Mouse (Mus musculus): ENCODE results near the gene Cog2. TPM values are rescaled to one million over a fixed set of nuclear protein-coding genes. Genes with fewer than 3 reads are reported as not detected.

Cog2 gene
- polyA plus RNA-seq (2012; rRNA removed): 27.0 and 29.0 TPM in 2 replicates

DNA sequence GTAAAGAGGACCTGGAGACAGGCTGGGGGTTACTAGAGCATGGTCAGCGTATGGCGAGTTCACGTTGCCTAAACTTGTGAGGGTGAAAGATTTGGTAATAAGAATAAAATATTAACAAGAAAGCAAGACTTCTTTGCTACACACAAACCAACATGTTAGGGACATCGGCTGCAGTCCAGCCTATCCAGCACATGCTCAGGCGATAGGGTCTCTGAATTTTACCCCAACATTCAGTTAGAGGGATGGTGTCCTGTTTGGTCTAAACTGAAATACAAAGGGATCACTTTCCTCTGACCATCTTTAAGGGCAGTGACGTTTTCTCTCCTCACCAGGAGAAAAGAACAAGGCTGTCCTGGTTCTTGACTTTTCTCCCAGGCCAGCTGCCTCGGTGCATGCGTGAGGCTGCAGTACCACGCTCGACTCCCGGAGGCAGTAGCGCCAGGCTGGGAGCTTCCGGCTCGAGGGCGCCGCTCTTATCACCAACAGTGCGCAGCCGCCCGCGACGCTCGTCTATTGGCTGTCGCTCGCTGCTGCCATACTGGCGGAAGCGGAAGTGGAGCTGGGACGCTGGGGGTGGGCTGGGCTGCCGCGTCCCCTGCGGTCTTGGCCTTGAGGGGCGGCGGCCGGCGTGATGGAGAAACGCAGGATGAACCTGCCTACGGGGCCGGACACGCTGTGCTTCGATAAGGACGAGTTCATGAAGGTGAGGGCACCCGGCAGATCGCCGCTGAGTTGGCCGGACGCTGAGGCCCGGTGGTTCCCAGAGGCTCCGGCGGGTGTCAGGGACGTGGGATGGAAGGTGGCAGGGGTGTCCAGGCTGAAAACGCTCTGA lies at the start of gene Cog2:
Cog2 (plus strand) TSS at position 519 of the 832 bp plus-strand sequence.
- H3K4me1 ChIP-seq (ENCODE audit: control insufficient read depth, insufficient read depth, low read length): peaks cover 21% of the 10 kb centered on the region
- H3K27ac ChIP-seq (ENCODE audit: insufficient read depth, low read length): no peak within 1 kb of the TSS
- TF ChIP-seq CTCF (IDR thresholded peaks at IDR 0.05; ENCODE audit: extremely low read depth, insufficient read depth, low read length) (peak; percentile 66), POLR2A (IDR thresholded peaks at IDR 0.05; ENCODE audit: extremely low read depth, insufficient read depth, low read length) (peak; percentile 38; the same call in 1 of the 2 replicates)
- H3K4me3 ChIP-seq (ENCODE audit: insufficient read depth, low read length): peak within 1 kb of the TSS; percentile 89

DNA sequence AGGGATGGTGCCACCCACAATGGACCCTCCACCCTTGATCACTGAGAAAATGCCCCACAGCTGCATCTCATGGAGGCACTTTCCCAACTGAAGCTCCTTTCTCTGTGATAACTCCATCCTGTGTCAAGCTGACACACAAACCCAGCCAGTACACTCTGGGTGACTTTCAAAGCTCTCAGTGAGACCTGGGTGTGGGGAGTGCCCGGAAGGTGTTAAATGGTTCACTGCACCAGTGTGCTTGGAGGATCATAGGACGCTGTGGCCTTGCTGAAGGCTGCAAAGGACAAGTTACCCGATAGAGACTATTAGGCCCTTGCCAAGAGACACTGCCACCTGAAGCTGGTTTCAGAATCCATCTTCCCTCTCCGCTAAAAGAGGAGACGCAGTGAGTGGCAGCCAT lies 44.9 kb upstream of the Cog2 start:
- TF ChIP-seq CTCF (IDR thresholded peaks at IDR 0.05; ENCODE audit: extremely low read depth, insufficient read depth, low read length) (no peak), POLR2A (IDR thresholded peaks at IDR 0.05; ENCODE audit: extremely low read depth, insufficient read depth, low read length) (no peak)
- H3K4me1 ChIP-seq (ENCODE audit: control insufficient read depth, insufficient read depth, low read length): peaks cover 6% of the 10 kb centered on the region
- H3K4me3 ChIP-seq (ENCODE audit: insufficient read depth, low read length): no peak overlapping the region
- no peak overlapping the region for H3K27ac ChIP-seq (ENCODE audit: insufficient read depth, low read length)

DNA sequence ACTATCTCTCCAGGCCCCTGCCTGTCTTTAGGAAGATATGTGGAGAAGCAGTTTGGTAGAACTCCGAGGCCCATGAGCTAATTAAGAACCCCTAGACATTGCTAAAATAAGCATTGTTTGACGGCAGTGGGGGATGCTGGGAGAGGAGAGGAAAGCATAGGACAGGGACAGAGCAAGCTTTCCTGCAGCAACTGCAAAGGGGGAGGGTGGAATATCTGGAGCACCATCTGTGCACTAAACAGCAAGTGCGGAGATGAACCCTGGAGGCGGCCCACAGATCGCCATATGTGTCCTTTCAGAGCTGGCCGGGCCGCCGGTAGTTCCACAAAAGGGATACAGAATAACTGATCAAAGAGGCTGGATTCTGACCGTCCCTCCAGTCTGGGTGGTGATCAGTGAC lies 43.9 kb upstream of the Cog2 start:
- peak overlapping the region; percentile 61 for H3K27ac ChIP-seq (ENCODE audit: insufficient read depth, low read length)
- no peak overlapping the region for H3K4me3 ChIP-seq (ENCODE audit: insufficient read depth, low read length)
- TF ChIP-seq POLR2A (IDR thresholded peaks at IDR 0.05; ENCODE audit: extremely low read depth, insufficient read depth, low read length) (no peak), CTCF (IDR thresholded peaks at IDR 0.05; ENCODE audit: extremely low read depth, insufficient read depth, low read length) (no peak)
- peaks cover 6% of the 10 kb centered on the region for H3K4me1 ChIP-seq (ENCODE audit: control insufficient read depth, insufficient read depth, low read length)

DNA sequence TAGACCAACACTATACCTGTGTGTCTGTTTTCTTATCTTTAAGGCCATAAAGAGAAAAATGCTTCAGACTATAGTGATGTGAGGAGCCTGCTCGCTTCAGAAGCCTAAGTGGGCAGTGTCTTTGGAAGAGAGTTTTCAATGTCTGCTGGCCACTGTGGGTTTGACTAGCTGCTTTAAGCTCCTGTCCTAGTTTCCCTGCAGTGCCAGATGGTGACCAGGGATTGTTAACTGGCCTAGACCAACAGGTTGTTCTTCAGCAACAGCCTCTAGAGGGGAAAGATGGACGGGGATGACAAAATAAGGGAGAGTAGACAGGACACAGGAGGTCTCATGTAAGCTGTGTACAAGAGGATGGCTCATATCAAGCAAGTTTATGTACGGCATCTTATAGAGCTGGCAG lies 41.3 kb upstream of the Cog2 start:
- TF ChIP-seq POLR2A (IDR thresholded peaks at IDR 0.05; ENCODE audit: extremely low read depth, insufficient read depth, low read length) (no peak), CTCF (IDR thresholded peaks at IDR 0.05; ENCODE audit: extremely low read depth, insufficient read depth, low read length) (no peak)
- Histone ChIP-seq H3K4me3 (ENCODE audit: insufficient read depth, low read length) (no peak overlapping the region), H3K27ac (ENCODE audit: insufficient read depth, low read length) (no peak overlapping the region), H3K4me1 (ENCODE audit: control insufficient read depth, insufficient read depth, low read length) (peaks cover 6% of the 10 kb centered on the region)

DNA sequence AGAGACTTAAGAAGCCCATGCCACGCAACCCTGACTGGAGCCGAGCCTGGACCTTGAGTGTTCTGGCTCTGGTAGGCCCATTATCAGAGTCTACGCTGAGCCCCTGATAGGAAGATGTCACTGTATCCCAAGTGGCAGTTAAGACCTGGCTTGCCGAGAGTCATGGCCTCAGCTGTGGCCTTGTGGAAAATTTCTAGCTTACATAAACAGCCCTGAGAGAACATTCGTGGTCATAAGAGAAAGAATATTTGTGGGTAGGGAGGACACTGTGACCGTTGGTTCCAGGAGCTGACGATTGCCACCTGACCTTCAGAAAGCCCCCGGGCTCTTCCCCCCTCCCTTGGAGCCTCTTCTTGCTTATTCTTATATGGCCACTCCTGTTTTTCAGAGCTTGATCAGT lies 40.2 kb upstream of the Cog2 start:
- Histone ChIP-seq H3K4me1 (ENCODE audit: control insufficient read depth, insufficient read depth, low read length) (peaks cover 6% of the 10 kb centered on the region; the same call in 1 of the 2 replicates), H3K4me3 (ENCODE audit: insufficient read depth, low read length) (no peak overlapping the region), H3K27ac (ENCODE audit: insufficient read depth, low read length) (no peak overlapping the region)
- TF ChIP-seq POLR2A (IDR thresholded peaks at IDR 0.05; ENCODE audit: extremely low read depth, insufficient read depth, low read length) (no peak), CTCF (IDR thresholded peaks at IDR 0.05; ENCODE audit: extremely low read depth, insufficient read depth, low read length) (no peak)

DNA sequence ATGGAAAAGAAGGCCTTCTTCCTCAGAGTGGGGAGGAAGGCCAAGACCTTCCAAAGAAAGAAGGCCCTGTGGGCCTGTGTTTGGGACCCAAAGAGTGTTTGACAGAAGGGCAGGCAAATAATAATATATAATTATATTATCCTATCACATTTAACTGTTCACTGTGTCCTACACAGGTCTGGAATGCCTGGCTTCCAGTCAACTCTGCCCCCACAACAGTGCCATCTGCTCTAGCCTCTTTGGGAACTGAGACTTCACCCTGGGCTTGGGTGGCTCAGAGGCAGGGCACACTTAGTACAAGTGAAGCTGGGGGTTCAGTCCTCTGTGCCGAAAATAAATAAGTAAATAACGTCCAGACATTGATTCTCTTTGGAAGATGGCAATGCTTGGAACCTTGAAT lies 37.8 kb upstream of the Cog2 start:
- TF ChIP-seq CTCF (IDR thresholded peaks at IDR 0.05; ENCODE audit: extremely low read depth, insufficient read depth, low read length) (no peak), POLR2A (IDR thresholded peaks at IDR 0.05; ENCODE audit: extremely low read depth, insufficient read depth, low read length) (no peak)
- H3K4me1 ChIP-seq (ENCODE audit: control insufficient read depth, insufficient read depth, low read length): no peaks in the 10 kb centered on the region
- no peak overlapping the region for H3K27ac ChIP-seq (ENCODE audit: insufficient read depth, low read length)
- H3K4me3 ChIP-seq (ENCODE audit: insufficient read depth, low read length): no peak overlapping the region

DNA sequence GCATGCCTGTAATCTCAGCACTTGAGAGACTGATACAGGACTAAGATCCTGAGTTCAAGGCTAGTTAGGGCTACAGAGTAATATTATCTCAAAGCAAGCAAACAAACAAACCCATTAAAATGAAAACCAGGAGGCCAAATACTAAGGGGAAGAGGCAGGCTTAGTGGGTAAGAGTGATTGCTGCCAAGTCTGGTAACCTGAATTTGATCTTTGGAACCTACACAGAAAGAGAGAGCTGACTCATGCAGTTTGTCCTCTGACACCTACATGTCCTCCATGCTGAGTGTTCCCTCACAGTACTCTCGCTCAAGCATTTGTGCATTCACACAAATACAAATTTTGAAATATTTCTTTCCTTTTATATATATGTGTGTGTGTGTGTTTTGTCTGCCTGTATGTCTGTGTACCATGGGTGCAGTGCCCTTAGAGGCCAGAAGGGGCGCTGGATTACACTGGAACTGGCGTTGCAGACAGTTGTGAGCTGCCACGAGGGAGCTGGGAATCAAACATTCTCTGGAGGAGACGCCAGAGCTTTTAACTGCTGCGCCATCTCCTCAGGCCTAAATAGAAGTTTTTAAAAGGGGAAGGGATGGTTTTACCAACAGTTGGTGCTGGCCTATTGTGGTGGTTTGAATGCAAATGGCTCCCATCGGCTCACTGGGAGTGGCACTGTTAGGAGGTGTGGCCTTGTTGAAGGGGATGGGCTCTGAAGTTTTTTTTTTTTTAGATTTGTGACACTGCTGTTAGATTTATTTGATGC lies 37.0 kb upstream of the Cog2 start:
- no peak for TF ChIP-seq POLR2A (IDR thresholded peaks at IDR 0.05; ENCODE audit: extremely low read depth, insufficient read depth, low read length)
- TF ChIP-seq CTCF (IDR thresholded peaks at IDR 0.05; ENCODE audit: extremely low read depth, insufficient read depth, low read length): no peak
- Histone ChIP-seq H3K4me3 (ENCODE audit: insufficient read depth, low read length) (no peak overlapping the region), H3K27ac (ENCODE audit: insufficient read depth, low read length) (no peak overlapping the region), H3K4me1 (ENCODE audit: control insufficient read depth, insufficient read depth, low read length) (no peaks in the 10 kb centered on the region; the same call in 1 of the 2 replicates)

DNA sequence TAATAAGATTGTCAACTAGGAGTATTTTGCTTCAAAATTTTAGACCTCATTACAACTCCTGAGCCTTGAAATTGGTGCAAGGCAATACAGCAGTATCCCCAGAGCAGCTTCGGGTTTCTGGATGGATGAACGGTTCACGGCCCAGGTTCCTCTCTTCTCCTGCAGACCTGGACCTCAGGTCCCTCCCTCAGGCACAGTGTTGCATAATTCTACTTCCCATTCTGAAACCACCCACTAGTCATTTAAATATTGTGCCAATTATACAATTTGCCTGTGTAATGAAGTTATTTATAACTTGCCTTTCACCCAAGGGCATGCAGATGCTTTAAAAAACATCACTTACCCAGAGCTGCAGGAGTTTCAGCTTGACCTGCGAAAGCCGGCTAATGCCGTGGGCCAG lies 31.3 kb upstream of the Cog2 start:
- H3K27ac ChIP-seq (ENCODE audit: insufficient read depth, low read length): peak overlapping the region; percentile 65; the same call in 1 of the 2 replicates
- peaks cover 1% of the 10 kb centered on the region; the same call in 1 of the 2 replicates for H3K4me1 ChIP-seq (ENCODE audit: control insufficient read depth, insufficient read depth, low read length)
- TF ChIP-seq CTCF (IDR thresholded peaks at IDR 0.05; ENCODE audit: extremely low read depth, insufficient read depth, low read length) (no peak), POLR2A (IDR thresholded peaks at IDR 0.05; ENCODE audit: extremely low read depth, insufficient read depth, low read length) (no peak)
- H3K4me3 ChIP-seq (ENCODE audit: insufficient read depth, low read length): no peak overlapping the region

DNA sequence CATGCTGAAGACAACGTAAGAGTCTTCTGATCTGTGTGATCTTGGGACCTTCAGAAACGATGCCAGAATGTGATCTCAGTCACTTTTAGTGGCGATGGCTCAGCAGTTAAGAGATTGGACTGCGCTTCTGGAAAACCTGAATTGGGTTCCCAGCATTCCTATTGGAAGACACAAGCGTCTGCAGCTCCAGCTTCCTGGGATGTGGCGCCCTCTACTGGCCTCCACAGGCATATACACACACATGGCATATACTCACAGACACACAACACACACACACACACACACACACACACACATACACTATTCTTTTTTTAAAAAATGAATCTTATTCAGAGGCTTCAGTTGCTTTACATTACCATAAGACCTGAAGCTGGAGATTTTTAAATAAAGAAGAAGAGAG lies 30.8 kb upstream of the Cog2 start:
- Histone ChIP-seq H3K4me3 (ENCODE audit: insufficient read depth, low read length) (no peak overlapping the region), H3K27ac (ENCODE audit: insufficient read depth, low read length) (peak overlapping the region; percentile 65; the same call in 1 of the 2 replicates), H3K4me1 (ENCODE audit: control insufficient read depth, insufficient read depth, low read length) (peaks cover 1% of the 10 kb centered on the region; the same call in 1 of the 2 replicates)
- TF ChIP-seq POLR2A (IDR thresholded peaks at IDR 0.05; ENCODE audit: extremely low read depth, insufficient read depth, low read length): no peak
- TF ChIP-seq CTCF (IDR thresholded peaks at IDR 0.05; ENCODE audit: extremely low read depth, insufficient read depth, low read length): peak; percentile 9; the same call in 1 of the 2 replicates

All from cortical plate, adult 2 months (tissue).